Mouse (Mus musculus) lung, adult 2 months (tissue): Measurements from ENCODE around the gene Npr3.

Source experiments
- CTCF ChIP-seq: fragments of 200-500 bp; IDR thresholded peaks from 2 replicates; pipeline ENCODE4 v1.5.1; 2011; ENCODE audit warnings: mild to moderate bottlenecking, low read length, control low read depth; ENCODE audit not compliant: insufficient read depth
- POLR2A ChIP-seq: fragments of 200-500 bp; IDR thresholded peaks from 2 replicates; pipeline ENCODE4 v1.6.1; 2011; ENCODE audit warnings: low read depth, mild to moderate bottlenecking, control low read depth, low read length, borderline replicate concordance; ENCODE audit errors: extremely low read depth

- TF ChIP-seq CTCF (no peak), POLR2A (no peak)
Measured at GRCm38 (mm10) chr15:11835913-11836312, 71.2 kb downstream of the Npr3 start.
